Mouse (Mus musculus): ENCODE data around the gene Drp2. TPM values are rescaled to one million over a fixed set of nuclear protein-coding genes. Genes with fewer than 3 reads are reported as not detected.

Drp2 gene
- total and polyA plus RNA-seq, 2 experiments from 2014 or later = 0.04 to 0.07 TPM

- 79% methylated on average over 1 of the region's 1 CpGs for WGBS
- H3K9me3 ChIP-seq (replicated peaks; ENCODE audit: control insufficient read depth, low read length) = no peaks in the 10 kb centered on the region
- no peak for ATAC-seq (ENCODE audit: insufficient read depth, low read depth)
- H3K27me3 ChIP-seq (ENCODE audit: control insufficient read depth, insufficient read depth, low read length) = no peaks in the 10 kb centered on the region
- H3K4me3 ChIP-seq (ENCODE audit: low read depth, low read length) = no peak overlapping the region
- H3K9ac ChIP-seq (replicated peaks; ENCODE audit: low read depth, low read length) = no peak overlapping the region
- TF ChIP-seq CTCF (IDR thresholded peaks at IDR 0.05; ENCODE audit: low read depth) (no peak), EP300 (IDR thresholded peaks at IDR 0.05; ENCODE audit: low read depth) (no peak)
- no peak overlapping the region for H3K4me2 ChIP-seq (ENCODE audit: low read depth, low read length)
- H3K27ac ChIP-seq (ENCODE audit: low read depth) = no peak overlapping the region
- DNase-seq (ENCODE audit: low spot score) = no peak
- H3K4me1 ChIP-seq (ENCODE audit: control insufficient read depth, insufficient read depth) = no peaks in the 10 kb centered on the region
- H3K36me3 ChIP-seq (replicated peaks; ENCODE audit: control insufficient read depth, insufficient read depth, low read length) = no peaks in the 10 kb centered on the region
Observed at GRCm38 (mm10) chrX:134412096-134412495, 7.7 kb downstream of the Drp2 start.

GRCm38 (mm10) chrX:134420097-134420496, 15.7 kb downstream of the Drp2 start:
- ATAC-seq (ENCODE audit: insufficient read depth, low read depth) (no peak), DNase-seq (ENCODE audit: low spot score) (no peak)
- Histone ChIP-seq H3K27ac (ENCODE audit: low read depth) (no peak overlapping the region), H3K27me3 (ENCODE audit: control insufficient read depth, insufficient read depth, low read length) (no peaks in the 10 kb centered on the region), H3K4me2 (ENCODE audit: low read depth, low read length) (no peak overlapping the region), H3K9ac (replicated peaks; ENCODE audit: low read depth, low read length) (no peak overlapping the region), H3K9me3 (replicated peaks; ENCODE audit: control insufficient read depth, low read length) (no peaks in the 10 kb centered on the region), H3K36me3 (replicated peaks; ENCODE audit: control insufficient read depth, insufficient read depth, low read length) (no peaks in the 10 kb centered on the region), H3K4me3 (ENCODE audit: low read depth, low read length) (no peak overlapping the region), H3K4me1 (ENCODE audit: control insufficient read depth, insufficient read depth) (no peaks in the 10 kb centered on the region)
- TF ChIP-seq EP300 (IDR thresholded peaks at IDR 0.05; ENCODE audit: low read depth) = no peak
- no peak for TF ChIP-seq CTCF (IDR thresholded peaks at IDR 0.05; ENCODE audit: low read depth)
- WGBS = 79% methylated on average over 5 of the region's 5 CpGs

GRCm38 (mm10) chrX:134424263-134424662, 19.9 kb downstream of the Drp2 start:
- Histone ChIP-seq H3K9ac (replicated peaks; ENCODE audit: low read depth, low read length) (no peak overlapping the region), H3K36me3 (replicated peaks; ENCODE audit: control insufficient read depth, insufficient read depth, low read length) (no peaks in the 10 kb centered on the region), H3K4me1 (ENCODE audit: control insufficient read depth, insufficient read depth) (no peaks in the 10 kb centered on the region), H3K9me3 (replicated peaks; ENCODE audit: control insufficient read depth, low read length) (no peaks in the 10 kb centered on the region), H3K4me2 (ENCODE audit: low read depth, low read length) (no peak overlapping the region), H3K27ac (ENCODE audit: low read depth) (no peak overlapping the region), H3K4me3 (ENCODE audit: low read depth, low read length) (no peak overlapping the region), H3K27me3 (ENCODE audit: control insufficient read depth, insufficient read depth, low read length) (no peaks in the 10 kb centered on the region)
- 97% methylated on average over 4 of the region's 5 CpGs for WGBS
- ATAC-seq (ENCODE audit: insufficient read depth, low read depth) (no peak), DNase-seq (ENCODE audit: low spot score) (no peak)
- no peak for TF ChIP-seq CTCF (IDR thresholded peaks at IDR 0.05; ENCODE audit: low read depth)
- TF ChIP-seq EP300 (IDR thresholded peaks at IDR 0.05; ENCODE audit: low read depth) = no peak

GRCm38 (mm10) chrX:134425798-134426197, 21.4 kb downstream of the Drp2 start:
- H3K4me1 ChIP-seq (ENCODE audit: control insufficient read depth, insufficient read depth) = no peaks in the 10 kb centered on the region
- no peak for ATAC-seq (ENCODE audit: insufficient read depth, low read depth)
- TF ChIP-seq CTCF (IDR thresholded peaks at IDR 0.05; ENCODE audit: low read depth) = no peak
- no peak for TF ChIP-seq EP300 (IDR thresholded peaks at IDR 0.05; ENCODE audit: low read depth)
- no peak overlapping the region for H3K4me2 ChIP-seq (ENCODE audit: low read depth, low read length)
- no peaks in the 10 kb centered on the region for H3K27me3 ChIP-seq (ENCODE audit: control insufficient read depth, insufficient read depth, low read length)
- H3K9ac ChIP-seq (replicated peaks; ENCODE audit: low read depth, low read length) = no peak overlapping the region
- H3K4me3 ChIP-seq (ENCODE audit: low read depth, low read length) = no peak overlapping the region
- H3K9me3 ChIP-seq (replicated peaks; ENCODE audit: control insufficient read depth, low read length) = no peaks in the 10 kb centered on the region
- H3K27ac ChIP-seq (ENCODE audit: low read depth) = no peak overlapping the region
- 53% methylated on average over 10 of the region's 10 CpGs for WGBS
- no peak for DNase-seq (ENCODE audit: low spot score)
- H3K36me3 ChIP-seq (replicated peaks; ENCODE audit: control insufficient read depth, insufficient read depth, low read length) = no peaks in the 10 kb centered on the region

GRCm38 (mm10) chrX:134426819-134427218, 22.5 kb downstream of the Drp2 start:
- no peak for TF ChIP-seq EP300 (IDR thresholded peaks at IDR 0.05; ENCODE audit: low read depth)
- no peaks in the 10 kb centered on the region for H3K9me3 ChIP-seq (replicated peaks; ENCODE audit: control insufficient read depth, low read length)
- no peak overlapping the region for H3K4me2 ChIP-seq (ENCODE audit: low read depth, low read length)
- no peak overlapping the region for H3K9ac ChIP-seq (replicated peaks; ENCODE audit: low read depth, low read length)
- no peaks in the 10 kb centered on the region for H3K27me3 ChIP-seq (ENCODE audit: control insufficient read depth, insufficient read depth, low read length)
- H3K4me1 ChIP-seq (ENCODE audit: control insufficient read depth, insufficient read depth) = no peaks in the 10 kb centered on the region
- DNase-seq (ENCODE audit: low spot score) = no peak
- ATAC-seq (ENCODE audit: insufficient read depth, low read depth) = no peak
- WGBS = 53% methylated on average over 6 of the region's 6 CpGs
- no peak overlapping the region for H3K4me3 ChIP-seq (ENCODE audit: low read depth, low read length)
- H3K36me3 ChIP-seq (replicated peaks; ENCODE audit: control insufficient read depth, insufficient read depth, low read length) = no peaks in the 10 kb centered on the region
- H3K27ac ChIP-seq (ENCODE audit: low read depth) = no peak overlapping the region

GRCm38 (mm10) chrX:134427307-134427706, 23.0 kb downstream of the Drp2 start:
- DNase-seq (ENCODE audit: low spot score) (no peak), ATAC-seq (ENCODE audit: insufficient read depth, low read depth) (no peak)
- H3K9ac ChIP-seq (replicated peaks; ENCODE audit: low read depth, low read length) = no peak overlapping the region
- TF ChIP-seq CTCF (IDR thresholded peaks at IDR 0.05; ENCODE audit: low read depth) = peak; percentile 22; the same call in 1 of the 2 replicates
- no peak for TF ChIP-seq EP300 (IDR thresholded peaks at IDR 0.05; ENCODE audit: low read depth)
- H3K27me3 ChIP-seq (ENCODE audit: control insufficient read depth, insufficient read depth, low read length) = no peaks in the 10 kb centered on the region
- no peaks in the 10 kb centered on the region for H3K36me3 ChIP-seq (replicated peaks; ENCODE audit: control insufficient read depth, insufficient read depth, low read length)
- H3K4me2 ChIP-seq (ENCODE audit: low read depth, low read length) = no peak overlapping the region
- H3K4me3 ChIP-seq (ENCODE audit: low read depth, low read length) = no peak overlapping the region
- H3K4me1 ChIP-seq (ENCODE audit: control insufficient read depth, insufficient read depth) = no peaks in the 10 kb centered on the region
- WGBS = 67% methylated on average over 3 of the region's 3 CpGs
- H3K9me3 ChIP-seq (replicated peaks; ENCODE audit: control insufficient read depth, low read length) = no peaks in the 10 kb centered on the region
- H3K27ac ChIP-seq (ENCODE audit: low read depth) = no peak overlapping the region

All from heart, postnatal 0 days (tissue).